Mouse (Mus musculus) liver, postnatal 0 days (tissue): Measurements from ENCODE around the gene Tlk2.
"Not testable (repeated sequence)": the region's sequence is repeated elsewhere in the genome, so short reads cannot be mapped to it uniquely, and the experiment has no call there.

Experiments used
- CTCF ChIP-seq: sonication (generic); IDR thresholded peaks from 2 replicates; pipeline ENCODE4 v1.5.1; 2016; ENCODE audit warnings: antibody characterized with exemption, low read depth
- EP300 ChIP-seq: IDR thresholded peaks from 2 replicates; pipeline ENCODE4 v1.6.1; 2016; ENCODE audit warnings: antibody characterized with exemption, low read depth, mild to moderate bottlenecking

DNA sequence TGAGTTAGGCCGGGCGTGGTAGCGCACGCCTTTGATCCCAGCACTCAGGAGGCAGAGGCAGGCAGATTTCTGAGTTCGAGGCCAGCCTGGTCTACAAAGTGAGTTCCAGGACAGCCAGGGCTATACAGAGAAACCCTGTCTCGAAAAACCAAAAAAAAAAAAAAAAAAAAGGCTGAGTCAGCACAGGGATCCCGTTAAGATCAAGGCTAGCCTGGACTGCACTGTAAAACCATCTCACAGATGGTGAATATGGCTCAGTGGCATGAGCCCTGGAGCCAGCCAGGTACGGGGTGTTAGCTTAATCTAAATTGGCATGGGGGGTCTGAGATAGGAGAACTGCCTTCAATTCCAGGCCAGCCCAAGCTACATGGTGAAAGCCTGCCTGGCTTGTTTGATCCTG lies 38.1 kb upstream of the Tlk2 start:
- not testable (repeated sequence) for TF ChIP-seq CTCF, EP300
